Mouse (Mus musculus): ENCODE measurements around the gene Mark2.

- no peak for TF ChIP-seq POLR2A (IDR thresholded peaks at IDR 0.05; ENCODE audit: low read depth, low read length)
- TF ChIP-seq CTCF (IDR thresholded peaks at IDR 0.05; ENCODE audit: borderline replicate concordance, insufficient read depth, low read length) = no peak
Measured at GRCm38 (mm10) chr19:7342646-7343045, 986 bp upstream of the Mark2 start.

Data from embryonic fibroblast, embryonic 13.5 days (primary cell).